Mouse (Mus musculus) T-helper 1 cell (primary cell): ENCODE measurements around the gene Kcnh2.

ENCODE experiments used
- in situ Hi-C: fragments of 300-600 bp; cut with MboI, MseI; formaldehyde crosslinking; loops from one replicate; pipeline ENCODE4 v1.15.1; 2025; ENCODE audit warnings: high pct_unique_total_duplicates

The Kcnh2 gene

DNA sequence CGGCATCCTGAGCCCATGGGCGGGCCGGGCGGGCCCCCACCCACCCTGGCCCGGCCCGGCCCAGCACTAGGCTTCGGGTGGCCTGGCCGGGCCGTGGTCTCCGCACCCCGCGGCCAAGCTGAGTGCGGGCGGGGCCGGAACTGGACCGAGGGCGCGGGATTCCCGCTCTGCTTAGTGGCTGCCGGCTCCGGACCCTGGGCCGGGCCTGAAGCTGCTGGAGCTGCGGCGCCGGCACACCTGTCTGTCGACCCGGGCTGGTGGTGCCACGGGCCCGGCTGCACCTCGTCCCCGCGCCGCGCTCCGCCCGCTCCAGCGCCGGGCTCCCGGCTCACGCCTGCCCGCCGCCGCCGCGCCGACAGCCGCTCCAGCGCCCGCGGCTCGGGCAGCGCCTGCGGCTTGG, at the start of gene Kcnh2:
Gene Kcnh2, minus strand, starts transcription at position 327 of the 400 bp plus-strand sequence.
- in situ Hi-C loops: no loop called here

DNA sequence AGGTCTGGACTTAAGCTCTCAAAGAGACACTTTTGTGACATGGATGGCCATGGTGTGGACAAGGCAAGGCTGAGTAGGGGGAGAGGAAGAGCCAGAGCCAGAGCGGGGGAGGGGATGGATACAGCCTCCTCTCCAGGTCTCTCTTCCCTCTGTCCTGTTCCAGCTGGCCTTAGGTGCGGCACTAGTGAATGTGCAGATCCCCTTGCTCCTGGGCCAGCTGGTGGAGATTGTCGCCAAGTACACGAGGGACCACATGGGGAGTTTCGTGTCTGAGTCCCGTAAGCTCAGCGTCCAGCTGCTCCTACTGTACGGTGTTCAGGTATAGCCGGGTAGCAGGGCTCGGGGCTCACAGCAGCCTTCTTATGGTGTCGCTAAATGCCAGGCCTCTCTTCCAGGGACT, 49.0 kb upstream of the Kcnh2 start:
- in situ Hi-C loops: no loop called here

DNA sequence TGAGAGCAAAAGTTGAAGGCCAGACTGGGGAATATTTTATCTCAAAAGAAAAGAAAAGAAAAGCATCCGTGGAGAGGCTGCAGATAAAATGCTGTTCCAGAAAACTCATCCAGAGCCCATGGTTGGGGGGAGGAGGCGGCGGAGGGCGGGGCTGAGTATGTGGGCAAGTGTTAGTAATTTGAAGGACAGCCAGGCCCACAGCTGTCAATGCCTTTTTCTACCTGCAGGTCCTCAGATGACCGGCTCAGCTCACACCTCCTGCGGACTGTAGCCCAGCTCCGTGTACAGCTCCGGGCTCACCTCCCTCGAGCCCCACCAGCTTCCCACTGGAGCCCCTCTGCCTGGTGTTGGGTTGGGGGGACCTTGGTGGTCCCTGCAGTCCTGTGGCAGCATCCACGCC, 48.3 kb upstream of the Kcnh2 start:
- in situ Hi-C loops: loop anchor here (5.0 to 25.0 kb wide), 2 partner anchors 967 to 1012 kb away; partner anchors contain the start of gene Kmt2e

DNA sequence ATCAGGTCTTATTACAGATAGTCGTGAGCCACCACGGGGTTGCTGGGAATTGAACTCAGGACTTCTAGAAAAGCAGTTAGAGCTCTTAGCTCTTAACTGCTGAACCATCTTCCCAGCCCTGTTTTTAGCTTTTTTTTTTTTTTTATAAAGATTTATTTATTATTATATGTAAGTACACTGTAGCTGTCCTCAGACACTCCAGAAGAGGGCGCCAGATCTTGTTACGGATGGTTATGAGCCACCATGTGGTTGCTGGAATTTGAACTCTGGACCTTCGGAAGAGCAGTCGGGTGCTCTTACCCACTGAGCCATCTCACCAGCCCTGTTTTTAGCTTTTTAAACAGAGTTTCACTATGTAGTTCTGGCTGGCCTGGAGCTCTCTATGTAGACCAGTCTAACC, 44.9 kb upstream of the Kcnh2 start:
- in situ Hi-C loops: loop anchor here (5.0 to 25.0 kb wide), 2 partner anchors 964 to 1009 kb away; partner anchors contain the start of gene Kmt2e

DNA sequence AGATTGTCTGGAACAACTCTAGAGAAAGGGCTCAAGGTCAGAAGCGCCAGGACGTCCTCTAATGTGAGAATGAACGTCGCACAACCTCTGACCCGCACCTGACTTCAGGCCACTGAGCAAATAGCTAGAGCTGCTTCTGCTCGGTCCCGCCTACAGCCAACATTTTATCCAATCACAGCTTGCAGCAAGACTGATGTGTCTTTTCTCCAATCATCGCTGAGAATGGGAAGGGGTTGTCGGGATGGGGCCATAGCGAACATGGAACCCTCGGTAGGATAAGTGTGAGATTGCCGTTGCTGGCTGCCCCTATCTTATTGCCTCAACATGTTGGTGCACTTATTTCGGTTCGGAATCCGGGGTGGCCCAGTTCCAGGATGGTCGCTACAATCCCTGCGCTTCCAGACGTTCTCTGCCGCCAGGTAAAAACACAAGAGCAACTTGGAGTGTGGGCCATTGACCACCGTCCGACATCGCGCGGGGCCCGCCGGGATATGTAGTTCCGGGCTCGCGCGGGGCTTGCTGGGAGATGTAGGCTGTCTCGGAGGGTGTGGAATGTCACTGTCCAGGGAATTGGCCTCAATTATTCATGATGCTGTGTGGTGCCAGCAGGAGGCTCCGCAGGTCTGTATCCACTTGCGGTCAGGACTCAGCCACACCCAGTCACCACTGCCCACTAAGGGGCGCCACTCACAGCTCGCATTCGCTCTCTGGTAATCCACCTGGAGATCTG, 42.9 kb upstream of the Kcnh2 start:
- in situ Hi-C loops: loop anchor here (25.0 kb wide), 1 partner anchor 1007 kb away; no protein-coding TSS in a partner anchor

DNA sequence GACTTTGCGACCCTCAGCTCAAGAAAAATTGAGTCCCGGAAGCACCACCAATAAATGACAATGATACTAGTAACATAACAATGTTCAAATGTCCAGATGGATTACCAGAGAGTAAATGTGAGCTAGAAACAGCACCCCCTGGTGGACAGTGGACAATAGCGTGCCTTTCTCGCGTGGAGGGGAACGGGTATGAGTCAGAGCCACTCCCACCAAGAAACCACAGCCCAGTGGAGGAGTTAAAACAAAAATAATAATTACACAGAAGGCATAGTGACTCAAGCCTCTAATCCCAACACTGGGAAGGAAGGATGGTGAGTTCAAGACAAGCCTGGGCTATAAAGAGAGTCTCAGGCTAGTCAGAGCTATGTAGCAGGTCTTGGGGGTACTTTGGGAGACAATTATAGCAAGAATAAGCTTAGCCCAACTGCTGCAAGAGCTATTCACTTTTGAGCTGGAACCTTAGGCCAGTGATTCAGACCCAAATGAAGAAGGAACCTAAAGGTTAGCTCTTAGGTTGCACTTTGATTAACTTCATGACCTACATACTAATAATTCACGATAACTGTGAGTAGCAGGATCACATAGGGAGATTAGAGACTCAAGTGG, 42.1 kb upstream of the Kcnh2 start, which contains the start of gene Abcb8:
Gene Abcb8, plus strand, starts transcription at position 272 of the 606 bp plus-strand sequence.
- in situ Hi-C loops: loop anchor here (25.0 kb wide), 1 partner anchor 1006 kb away; no protein-coding TSS in a partner anchor

DNA sequence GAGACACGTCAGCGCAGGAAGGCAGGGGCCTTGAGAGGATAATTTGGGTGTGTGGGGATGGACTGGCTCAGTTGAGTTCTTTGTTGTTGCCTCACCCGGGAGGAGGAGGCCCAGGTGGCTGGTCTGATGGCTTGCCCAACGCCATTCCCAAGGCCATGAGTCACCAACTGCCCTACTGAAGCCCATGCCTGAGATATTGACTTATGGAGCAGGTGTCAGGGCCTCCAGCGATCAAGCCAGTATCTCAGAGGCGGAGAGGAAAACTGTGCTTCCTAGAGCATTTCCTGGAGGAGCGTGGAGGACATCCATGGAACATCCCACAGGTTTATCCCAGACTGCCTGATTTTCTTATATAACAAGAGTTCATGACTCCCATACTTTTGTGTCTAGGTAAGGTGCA, 41.3 kb upstream of the Kcnh2 start:
- in situ Hi-C loops: loop anchor here (25.0 kb wide), 1 partner anchor 1005 kb away; no protein-coding TSS in a partner anchor

DNA sequence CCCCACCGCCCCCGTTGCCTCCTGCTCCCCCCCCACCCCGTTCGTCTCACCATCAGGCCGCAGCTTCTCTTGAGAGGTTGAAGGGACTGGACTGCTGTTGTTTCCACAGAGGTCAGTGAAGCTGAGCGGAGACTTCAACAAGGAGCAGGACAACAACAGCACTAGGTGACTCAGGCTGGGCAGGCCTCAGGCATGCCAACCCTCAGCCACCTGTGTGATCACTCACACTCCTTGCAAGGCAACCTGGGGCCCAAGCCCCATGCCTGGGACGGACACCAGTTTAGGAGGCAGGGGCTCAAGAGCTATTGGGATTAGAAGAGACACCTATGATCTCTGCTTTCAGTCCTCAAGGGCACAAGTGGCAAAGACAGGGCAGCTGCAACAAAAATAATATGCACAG, 40.5 kb upstream of the Kcnh2 start, which contains the start of gene Atg9b:
Gene Atg9b, minus strand, starts transcription at position 280 of the 400 bp plus-strand sequence.
- in situ Hi-C loops: loop anchor here (25.0 kb wide), 1 partner anchor 1005 kb away; no protein-coding TSS in a partner anchor

DNA sequence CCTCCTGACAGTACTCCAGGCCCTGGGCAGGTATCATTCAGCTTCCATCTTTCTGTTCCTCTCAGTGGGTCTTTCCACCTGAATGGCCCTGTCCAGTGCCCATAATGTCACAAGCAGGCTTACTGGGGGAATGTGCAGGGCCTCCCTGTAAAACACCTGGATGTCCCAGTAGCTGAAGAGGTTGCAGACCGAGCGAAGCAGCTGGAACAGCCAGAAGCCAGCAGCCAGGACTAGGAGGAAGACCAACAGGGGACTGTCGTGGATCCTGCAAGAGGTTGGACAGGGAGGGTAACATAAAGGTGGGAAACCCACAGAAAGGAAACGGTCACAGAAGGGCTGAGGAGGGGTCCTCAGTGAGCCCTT, 38.2 kb upstream of the Kcnh2 start:
- in situ Hi-C loops: loop anchor here (25.0 kb wide), 1 partner anchor 1002 kb away; no protein-coding TSS in a partner anchor

DNA sequence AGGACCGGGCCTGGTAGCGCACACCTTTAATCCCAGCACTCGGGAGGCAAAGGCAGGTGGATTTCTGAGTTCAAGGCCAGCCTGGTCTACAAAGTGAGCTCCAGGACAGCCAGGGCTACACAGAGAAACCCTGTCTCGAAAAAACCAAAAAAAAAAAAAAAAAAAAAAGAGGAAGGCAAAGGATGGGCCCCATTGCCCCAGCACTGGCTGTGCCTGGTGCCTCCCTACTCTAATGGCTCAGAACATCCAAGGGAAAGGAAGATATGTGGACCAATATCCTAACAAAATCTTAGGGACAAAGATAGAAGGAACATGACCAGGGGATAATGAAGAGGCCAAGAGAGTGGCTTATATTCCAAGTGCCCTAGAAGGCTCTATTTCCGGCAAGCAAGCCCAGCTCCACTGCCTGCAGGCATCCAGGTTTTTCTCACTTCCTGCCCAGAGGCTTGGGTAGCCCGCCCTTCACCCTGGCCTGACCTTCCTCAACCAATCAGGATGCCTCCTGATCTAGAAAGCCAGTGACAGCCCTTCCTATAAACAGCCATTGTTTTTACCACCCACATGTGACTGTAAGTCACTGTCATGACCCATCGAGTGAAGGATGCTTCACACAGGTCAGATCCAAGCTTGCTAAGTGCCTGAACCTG, 37.7 kb upstream of the Kcnh2 start:
- in situ Hi-C loops: loop anchor here (25.0 kb wide), 1 partner anchor 1002 kb away; no protein-coding TSS in a partner anchor

DNA sequence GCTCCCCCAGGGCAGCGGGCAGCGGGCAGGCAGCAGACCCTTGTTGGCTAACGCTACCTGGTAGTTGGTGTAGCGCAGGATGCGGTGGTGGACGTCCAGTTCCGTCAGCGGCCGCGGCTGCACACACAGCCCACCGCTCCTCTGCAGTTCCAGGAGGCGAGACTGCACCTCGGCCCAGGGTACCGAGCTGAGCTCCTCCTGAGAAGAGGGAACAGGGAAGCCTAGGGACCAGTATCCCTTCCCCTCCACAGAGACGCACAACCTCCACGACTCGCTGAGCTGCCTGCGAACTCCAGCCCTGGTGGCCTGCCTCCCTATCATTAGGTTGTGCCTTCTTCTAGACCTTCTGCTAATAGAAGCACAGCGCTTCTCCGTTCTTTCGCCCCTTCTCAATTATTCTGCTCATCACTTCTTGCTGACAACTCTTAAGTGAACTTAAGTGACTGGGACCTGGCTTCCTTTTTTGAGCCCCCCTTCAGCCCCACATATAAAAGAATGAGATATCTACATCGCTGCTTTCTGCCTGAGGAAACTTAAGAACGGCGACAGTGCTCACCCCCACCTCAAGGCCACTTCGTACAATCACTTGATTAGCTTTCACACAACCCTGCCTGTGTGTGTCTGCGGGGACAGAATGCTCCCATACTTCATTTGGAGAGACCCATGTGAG, 37.0 kb upstream of the Kcnh2 start:
- in situ Hi-C loops: loop anchor here (25.0 kb wide), 1 partner anchor 1001 kb away; no protein-coding TSS in a partner anchor

DNA sequence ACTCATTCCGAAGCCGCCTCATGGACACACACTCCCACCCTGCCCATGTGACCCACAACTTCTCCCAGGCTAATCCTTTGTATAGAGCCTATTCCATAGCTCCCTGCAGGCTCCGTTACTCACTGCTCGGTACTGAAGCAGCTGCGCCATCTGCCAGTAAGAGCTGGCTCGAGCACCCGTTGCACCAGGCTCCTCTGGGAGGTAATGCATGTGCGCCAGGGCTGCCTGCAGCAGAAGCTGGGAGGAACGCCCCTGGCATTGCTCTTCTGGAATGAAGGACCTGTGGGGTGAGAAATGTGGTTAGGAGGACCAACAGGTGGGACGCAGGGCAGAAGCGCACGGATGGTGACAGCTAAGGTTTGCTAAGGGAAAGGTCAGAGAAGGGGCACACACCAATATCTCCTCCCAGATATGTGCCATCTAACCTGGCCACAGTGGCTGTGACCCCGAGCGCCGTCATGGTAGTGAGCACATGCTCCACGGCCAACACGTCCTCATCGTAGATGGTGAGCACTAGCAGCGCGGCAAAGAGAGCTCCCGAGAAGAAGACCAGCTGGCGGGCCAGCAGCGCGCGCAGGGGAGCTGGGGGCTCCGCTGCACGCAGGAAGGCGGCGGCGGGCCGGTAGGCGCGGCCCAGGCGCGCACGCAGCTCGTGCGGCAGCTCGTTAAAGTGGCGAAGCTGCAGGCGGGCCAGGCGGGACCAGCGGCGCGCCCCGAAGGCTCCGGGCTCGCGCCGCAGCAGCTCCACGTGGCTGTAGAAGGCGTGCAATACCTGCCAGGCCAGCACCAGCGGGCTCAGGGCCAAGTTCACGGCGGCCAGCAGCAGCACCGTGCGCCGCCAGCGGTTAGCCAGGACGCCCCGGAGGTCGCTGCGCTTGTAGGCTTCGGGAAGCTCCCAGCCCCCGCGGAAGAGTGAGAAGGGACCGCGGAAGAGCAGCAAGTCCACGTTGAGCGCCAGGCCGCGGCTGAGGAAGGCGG, 36.1 kb upstream of the Kcnh2 start:
- in situ Hi-C loops: loop anchor here (25.0 kb wide), 1 partner anchor 1000 kb away; no protein-coding TSS in a partner anchor

DNA sequence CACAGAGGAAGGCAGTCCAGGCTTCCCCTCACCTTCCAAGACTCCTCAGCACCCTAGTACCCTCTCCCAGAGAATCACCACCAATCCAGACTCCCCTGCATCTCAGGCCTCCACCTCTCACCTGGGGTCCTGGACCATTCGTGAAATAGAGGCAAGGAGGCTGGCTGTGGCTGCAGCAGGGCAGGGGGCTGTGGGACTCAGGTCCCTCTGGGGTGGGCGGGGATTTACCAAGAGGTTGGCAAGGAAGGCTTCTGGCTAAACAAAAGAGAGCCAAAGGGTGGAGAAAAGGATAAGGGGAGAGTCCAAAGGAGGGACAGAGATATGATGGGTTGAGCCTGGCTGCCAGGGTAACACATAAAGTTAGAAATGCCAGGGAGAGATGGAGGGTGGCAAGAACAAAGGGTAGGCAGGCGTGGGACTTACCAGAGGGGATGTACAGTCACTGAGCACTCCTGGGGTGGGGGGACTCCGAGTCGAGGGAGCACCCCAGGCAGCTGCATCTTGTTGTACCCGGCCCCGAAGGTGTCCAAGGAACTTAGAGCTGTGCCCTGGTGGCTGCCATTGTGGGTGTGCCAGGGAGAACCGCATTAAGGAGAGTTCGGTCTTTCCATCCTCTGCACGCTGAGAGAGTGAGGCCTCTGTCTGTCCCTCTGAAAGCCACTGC, 34.6 kb upstream of the Kcnh2 start:
- in situ Hi-C loops: loop anchor here (25.0 kb wide), 1 partner anchor 999 kb away; no protein-coding TSS in a partner anchor

DNA sequence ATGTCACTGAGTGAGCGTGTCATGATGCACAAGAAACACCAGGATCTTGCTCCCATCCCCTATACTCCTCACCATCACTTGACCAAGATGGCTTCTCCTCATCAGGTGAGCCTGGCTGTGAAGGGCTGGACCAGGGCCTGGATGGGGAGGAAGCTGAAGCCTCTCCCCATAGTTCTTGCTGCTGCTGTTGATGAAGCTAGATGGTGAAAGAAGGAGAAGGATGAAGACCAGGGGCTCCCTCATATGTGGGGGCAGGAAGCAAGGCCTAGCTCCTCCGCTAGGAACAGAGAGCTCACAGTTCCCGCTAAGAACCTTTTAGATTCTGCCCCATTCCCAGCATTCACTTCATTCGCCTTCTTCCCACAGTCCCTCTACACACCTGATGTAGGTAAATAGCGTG, 34.0 kb upstream of the Kcnh2 start:
- in situ Hi-C loops: loop anchor here (25.0 kb wide), 1 partner anchor 998 kb away; no protein-coding TSS in a partner anchor

DNA sequence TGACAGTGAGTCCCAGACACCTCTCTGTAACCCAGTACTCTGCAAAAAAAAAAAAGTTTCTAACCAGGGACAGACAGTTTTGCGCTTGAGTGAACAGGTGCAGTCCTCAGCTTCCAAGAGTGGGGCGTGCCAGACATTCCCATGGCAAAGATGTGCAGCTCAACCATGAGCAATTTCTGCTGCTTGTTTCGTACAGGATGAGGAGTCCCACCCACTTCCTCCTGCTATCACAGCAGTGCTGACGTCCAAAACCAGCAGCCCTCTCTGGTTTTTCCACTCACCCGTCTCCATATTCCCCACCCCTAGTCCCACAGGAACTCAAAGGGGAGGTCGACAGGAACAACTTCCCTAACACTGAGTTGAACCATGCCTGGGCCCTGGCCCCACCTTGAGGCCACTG, 33.0 kb upstream of the Kcnh2 start:
- in situ Hi-C loops: loop anchor here (25.0 kb wide), 1 partner anchor 997 kb away; no protein-coding TSS in a partner anchor

DNA sequence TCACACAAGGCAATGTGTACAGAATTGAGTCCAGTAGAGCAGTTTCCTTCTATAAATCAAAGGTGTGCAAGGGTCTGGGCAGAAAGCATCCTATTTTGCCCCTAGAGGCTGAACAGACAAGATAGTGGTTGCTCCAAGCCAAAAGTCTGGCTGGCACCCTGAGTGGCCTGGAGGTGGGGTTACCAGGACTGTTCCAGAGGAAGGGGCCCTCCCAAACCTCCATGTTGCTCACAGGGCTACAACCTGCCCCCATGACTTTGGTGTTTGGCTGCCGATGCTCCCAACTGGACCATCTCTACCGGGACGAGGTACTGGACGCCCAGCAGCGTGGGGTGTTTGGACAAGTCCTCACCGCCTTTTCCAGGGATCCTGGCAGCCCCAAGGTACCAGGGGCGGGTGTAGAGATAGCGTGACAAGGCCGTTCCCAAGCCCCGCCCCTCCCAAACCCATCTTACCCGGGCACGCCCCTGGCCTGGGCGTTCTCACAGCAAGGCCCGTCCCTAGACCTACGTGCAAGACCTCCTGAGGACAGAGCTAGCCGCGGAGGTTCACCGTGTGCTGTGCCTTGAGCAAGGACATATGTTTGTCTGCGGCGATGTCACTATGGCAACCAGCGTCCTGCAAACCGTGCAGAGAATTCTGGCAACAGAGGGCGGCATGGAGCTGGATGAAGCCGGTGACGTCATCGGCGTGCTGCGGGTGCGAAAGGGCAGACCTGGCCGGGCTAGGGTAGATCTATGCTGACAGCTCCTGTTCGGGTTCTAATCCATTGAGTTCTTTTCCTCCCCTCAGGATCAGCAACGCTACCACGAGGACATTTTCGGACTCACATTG, 31.8 kb upstream of the Kcnh2 start:
- in situ Hi-C loops: loop anchor here (25.0 kb wide), 1 partner anchor 996 kb away; no protein-coding TSS in a partner anchor

DNA sequence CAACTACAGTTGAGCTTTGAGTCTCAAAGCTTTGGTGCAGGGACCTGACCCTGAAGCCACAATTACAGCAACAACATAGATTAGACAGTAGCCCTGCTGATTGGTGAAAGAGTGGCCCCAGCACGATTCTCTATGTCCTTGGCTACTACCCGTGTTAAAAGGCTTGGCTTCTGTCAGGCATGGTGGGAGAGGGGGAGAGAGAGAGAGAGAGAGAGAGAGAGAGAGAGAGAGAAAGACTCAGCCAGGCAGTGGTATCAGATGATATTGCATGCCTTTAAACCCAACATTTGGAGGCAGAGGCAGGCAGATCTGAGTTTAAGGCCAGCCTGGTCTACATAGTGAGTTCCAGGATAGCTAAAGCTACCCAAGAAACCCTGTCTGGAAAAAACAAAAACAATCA, 30.6 kb upstream of the Kcnh2 start:
- in situ Hi-C loops: loop anchor here (25.0 kb wide), 1 partner anchor 995 kb away; no protein-coding TSS in a partner anchor

DNA sequence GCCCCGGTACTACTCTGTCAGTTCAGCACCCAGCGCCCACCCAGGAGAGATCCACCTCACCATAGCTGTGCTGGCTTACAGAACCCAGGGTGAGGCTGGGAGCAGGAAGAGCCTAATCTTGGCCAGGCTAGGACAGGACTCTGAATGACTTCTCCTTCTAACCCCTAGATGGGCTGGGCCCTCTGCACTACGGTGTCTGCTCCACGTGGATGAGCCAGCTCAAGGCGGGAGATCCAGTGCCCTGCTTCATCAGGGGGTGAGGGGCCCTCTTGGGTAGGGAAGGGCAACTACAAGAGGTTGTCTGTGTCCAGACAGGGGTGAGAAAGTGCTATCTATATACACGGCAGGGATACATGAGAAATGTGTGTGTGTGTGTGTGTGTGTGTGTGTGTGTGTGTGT, 30.1 kb upstream of the Kcnh2 start:
- in situ Hi-C loops: loop anchor here (25.0 kb wide), 1 partner anchor 994 kb away; no protein-coding TSS in a partner anchor
